8 mouse cellular contexts compared by ENCODE assay signal in genomic region chr13:89739696-89740242, GRCm38 (mm10). TPM values are rescaled to one million over a fixed set of nuclear protein-coding genes. Genes with fewer than 3 reads are reported as not detected.
DNase-seq lines count a peak whose midpoint lies in the region; ATAC-seq lines count a peak whose summit lies in the region.

No protein-coding gene starts in this region.

- peak overlapping the region; percentile 97 for H3K27ac ChIP-seq in limb, embryonic 10.5 days
- H3K27ac ChIP-seq in neural tube, embryonic 11.5 days (ENCODE audit: low read depth, low read length) = peak overlapping the region; percentile 78; the same call in 1 of the 2 replicates

- H3K27me3 ChIP-seq in limb, embryonic 10.5 days (ENCODE audit: low read depth, poor library complexity, severe bottlenecking) = no peaks in the 10 kb centered on the region
- H3K27me3 ChIP-seq in neural tube, embryonic 11.5 days (ENCODE audit: control insufficient read depth, insufficient read depth, low read length) = no peaks in the 10 kb centered on the region

- ATAC-seq in frontal cortex, adult (ENCODE audit: low TSS enrichment) = peak; percentile 42
- ATAC-seq in neural tube, embryonic 11.5 days (ENCODE audit: insufficient read depth, low FRiP score, low TSS enrichment) = peak; percentile 33

- peak overlapping the region; percentile 69 for H3K4me3 ChIP-seq in limb, embryonic 10.5 days
- peak overlapping the region; percentile 64 for H3K4me3 ChIP-seq in neural tube, embryonic 11.5 days (ENCODE audit: low read depth, low read length)

- WGBS in limb, embryonic 10.5 days = under 1% methylated on average over 24 of the region's 24 CpGs
- under 1% methylated on average over 24 of the region's 24 CpGs for WGBS in neural tube, embryonic 11.5 days

- peaks cover 12% of the 10 kb centered on the region for H3K36me3 ChIP-seq in limb, embryonic 10.5 days
- H3K36me3 ChIP-seq in neural tube, embryonic 11.5 days (ENCODE audit: control insufficient read depth, insufficient read depth, low read length) = no peaks in the 10 kb centered on the region

- peak overlapping the region; percentile 64 for H3K9ac ChIP-seq in neural tube, embryonic 11.5 days (ENCODE audit: low read length)

- H3K4me1 ChIP-seq in limb, embryonic 10.5 days = peaks cover 38% of the 10 kb centered on the region
- peaks cover 3% of the 10 kb centered on the region for H3K4me1 ChIP-seq in neural tube, embryonic 11.5 days (ENCODE audit: control insufficient read depth, insufficient read depth, low read length)

- peak overlapping the region; percentile 90 for H3K4me2 ChIP-seq in neural tube, embryonic 11.5 days (ENCODE audit: low read depth)

- no peaks in the 10 kb centered on the region for H3K9me3 ChIP-seq in limb, embryonic 10.5 days (replicated peaks)
- no peaks in the 10 kb centered on the region for H3K9me3 ChIP-seq in neural tube, embryonic 11.5 days (ENCODE audit: control insufficient read depth, low read length)

- no peak for DNase-seq in frontal cortex, postnatal 14 days (ENCODE audit: low spot score in 2 of 2)
- peak; percentile 34 for DNase-seq in thymus, postnatal 4 days
- no peak for DNase-seq in thymus, postnatal 10 days (ENCODE audit: low spot score in 2 of 2)
- peak; percentile 68 for DNase-seq in limb, embryonic 10.5 days (ENCODE audit: low spot score)
- DNase-seq in neural tube, embryonic 11.5 days (ENCODE audit: low spot score) = no peak
- DNase-seq in c-Kit-positive CD71-positive TER-119-positive erythroid progenitor cells, embryonic 14.5 days (ENCODE audit: low spot score) = no peak
- DNase-seq in embryo, embryonic 10 days (ENCODE audit: low spot score) = no peak

RNA-seq across cellular contexts. Expression of gene Vcan, which starts 2.5 kb away (rescaled TPM):
- polyA plus RNA-seq in limb, embryonic 10.5 days (2016; fragmentation: Nextera tagmentation; extraction: Ambion mirVana) = 44.9 and 74.8 TPM in 2 replicates
- polyA plus RNA-seq in neural tube, embryonic 11.5 days (2014; fragmentation: Nextera tagmentation; extraction: Ambion mirVana) = 63.0 and 68.6 TPM in 2 replicates

Comparison
In these comparisons a context has a peak if more than half of its experiments do, and no peak if none do; other contexts are left out.
1. DNase-seq: peak in thymus, postnatal 4 days (single experiment) and limb, embryonic 10.5 days (single experiment); none in frontal cortex, postnatal 14 days (0 of 2), thymus, postnatal 10 days (0 of 2), neural tube, embryonic 11.5 days (single experiment), c-Kit-positive CD71-positive TER-119-positive erythroid progenitor cells, embryonic 14.5 days (single experiment) and embryo, embryonic 10 days (single experiment).